Mouse (Mus musculus) intestine, embryonic 14.5 days (tissue): ENCODE results near the gene Shroom2. TPM values are rescaled to one million over a fixed set of nuclear protein-coding genes. Genes with fewer than 3 reads are reported as not detected.

ENCODE experiments used
- ATAC-seq: fragments of 200-750 bp; cut with Nextera tagmentation; replicated peaks from 2 replicates; pipeline ENCODE4 v1.8.0; 2017; ENCODE audit warnings: low read depth, moderate number of reproducible peaks, moderate TSS enrichment, moderate library complexity; ENCODE audit not compliant: low FRiP score, low TSS enrichment
- DNase-seq: peaks from one replicate; pipeline ENCODE4 v3.0.0-alpha.2; 2018; ENCODE audit warnings: low spot score
- H3K27ac ChIP-seq: fragments of 300-500 bp; sonication (generic); 2 replicates; pipeline ENCODE4 v1.5.1; 2014; ENCODE audit warnings: low read depth, mild to moderate bottlenecking, control low read depth
- H3K27me3 ChIP-seq: fragments of 300-500 bp; sonication (generic); replicated peaks from 2 replicates; pipeline ENCODE4 v1.6.1; 2014; ENCODE audit warnings: low read length, control low read depth; ENCODE audit not compliant: control insufficient read depth, insufficient read depth
- H3K36me3 ChIP-seq: fragments of 300-500 bp; sonication (generic); 2 replicates; pipeline ENCODE4 v1.6.1; 2014; ENCODE audit warnings: low read length, control low read depth; ENCODE audit not compliant: control insufficient read depth, insufficient read depth
- H3K4me1 ChIP-seq: fragments of 300-500 bp; sonication (generic); replicated peaks from 2 replicates; pipeline ENCODE4 v1.6.1; 2014; ENCODE audit warnings: low read length, control low read depth, mixed read lengths; ENCODE audit not compliant: control insufficient read depth, insufficient read depth
- H3K4me2 ChIP-seq: fragments of 300-500 bp; sonication (generic); 2 replicates; pipeline ENCODE4 v1.6.1; 2014; ENCODE audit warnings: low read length
- H3K4me3 ChIP-seq: fragments of 300-500 bp; sonication (generic); 2 replicates; pipeline ENCODE4 v1.5.1; 2014; ENCODE audit warnings: low read depth, low read length, control low read depth, mixed read lengths
- H3K9ac ChIP-seq: fragments of 300-500 bp; sonication (generic); 2 replicates; pipeline ENCODE4 v1.6.1; 2014; ENCODE audit warnings: mild to moderate bottlenecking, low read length
- H3K9me3 ChIP-seq: fragments of 300-500 bp; sonication (generic); 2 replicates; pipeline ENCODE4 v1.6.1; 2016; ENCODE audit warnings: low read length, control low read depth; ENCODE audit not compliant: control insufficient read depth
- WGBS: fragments of 180-500 bp; shearing (Covaris S2); extraction: QIAGEN DNeasy Blood & Tissue Kit; methylation state at CpG from one replicate; pipeline ENCODE4 v1.1.7; 2014; 5-methylcytosine and 5-hydroxymethylcytosine counted together
- polyA plus RNA-seq: library from polyadenylated mRNA; unstranded; fragments of >200 nt; fragmentation: Nextera tagmentation; extraction: Ambion mirVana; gene quantifications from 2 replicates; pipeline ENCODE4 v1.2.1, GENCODE M21; 2014

The Shroom2 gene
- polyA plus RNA-seq: 8.1 and 8.7 TPM in 2 replicates

- peak within 1 kb of the TSS; percentile 51 for H3K4me2 ChIP-seq
- no peaks in the 10 kb centered on the region for H3K9me3 ChIP-seq
- H3K9ac ChIP-seq: peak within 1 kb of the TSS; percentile 64
- 16% methylated on average over 34 of the region's 55 CpGs for WGBS
- H3K36me3 ChIP-seq: no peaks in the 10 kb centered on the region
- H3K27me3 ChIP-seq: peaks cover 7% of the 10 kb centered on the region; the same call in 1 of the 2 replicates
- DNase-seq (peak; percentile 65), ATAC-seq (peak; percentile 85)
- H3K27ac ChIP-seq: peak within 1 kb of the TSS; percentile 54; the same call in 1 of the 2 replicates
- H3K4me3 ChIP-seq: peak within 1 kb of the TSS; percentile 59
- H3K4me1 ChIP-seq: no peaks in the 10 kb centered on the region
Observed at GRCm38 (mm10) chrX:152768891-152769599, at the start of gene Shroom2. TSS of gene Shroom2 (minus strand) at chrX:152769465.

DNA sequence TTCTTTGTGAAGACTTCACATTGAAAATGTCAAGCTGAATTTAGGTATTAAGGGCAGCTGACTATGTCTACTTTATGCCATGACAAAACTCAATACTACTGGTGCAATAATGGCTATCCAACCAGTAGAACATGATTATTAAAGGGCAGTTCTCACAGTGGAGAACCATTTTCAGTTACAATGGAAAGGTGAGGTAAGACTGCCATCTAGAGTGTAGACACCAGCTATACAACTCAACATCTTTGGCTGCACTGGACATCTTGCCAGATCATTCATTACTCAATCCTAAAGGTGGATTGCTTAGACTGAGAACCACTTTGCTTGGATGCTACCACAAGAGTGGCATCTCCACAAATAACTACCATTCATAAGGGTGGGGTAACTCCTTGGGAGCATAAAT lies 49.7 kb upstream of the Shroom2 start:
- H3K4me2 ChIP-seq: no peak overlapping the region
- H3K27me3 ChIP-seq: no peaks in the 10 kb centered on the region
- no peak overlapping the region for H3K9ac ChIP-seq
- H3K4me3 ChIP-seq: no peak overlapping the region
- H3K27ac ChIP-seq: no peak overlapping the region
- no peak for ATAC-seq
- no peaks in the 10 kb centered on the region for H3K9me3 ChIP-seq
- no peaks in the 10 kb centered on the region for H3K4me1 ChIP-seq
- no peaks in the 10 kb centered on the region for H3K36me3 ChIP-seq
- DNase-seq: no peak

- H3K36me3 ChIP-seq: no peaks in the 10 kb centered on the region
- H3K4me1 ChIP-seq: no peaks in the 10 kb centered on the region
- no peak for ATAC-seq
- DNase-seq: no peak
- 73% methylated on average over 3 of the region's 3 CpGs for WGBS
- H3K9me3 ChIP-seq: no peaks in the 10 kb centered on the region
- H3K4me3 ChIP-seq: no peak overlapping the region
- no peak overlapping the region for H3K9ac ChIP-seq
- no peaks in the 10 kb centered on the region for H3K27me3 ChIP-seq
- H3K27ac ChIP-seq: no peak overlapping the region
- no peak overlapping the region for H3K4me2 ChIP-seq
Observed at GRCm38 (mm10) chrX:152813339-152813738, 44.1 kb upstream of the Shroom2 start.

GRCm38 (mm10) chrX:152805317-152805716 lies 36.1 kb upstream of the Shroom2 start:
- DNase-seq (no peak), ATAC-seq (no peak)
- Histone ChIP-seq H3K4me1 (no peaks in the 10 kb centered on the region), H3K36me3 (no peaks in the 10 kb centered on the region), H3K4me2 (no peak overlapping the region), H3K27ac (no peak overlapping the region), H3K9me3 (no peaks in the 10 kb centered on the region), H3K9ac (no peak overlapping the region), H3K4me3 (no peak overlapping the region), H3K27me3 (no peaks in the 10 kb centered on the region)

GRCm38 (mm10) chrX:152788611-152789010 lies 19.3 kb upstream of the Shroom2 start:
- DNase-seq: no peak
- H3K36me3 ChIP-seq: no peaks in the 10 kb centered on the region
- no peak for ATAC-seq
- 0 out of 2 replicates have a peak, but pooled peaks cover 2% of the 10 kb centered on the region for H3K27me3 ChIP-seq
- WGBS: 61% methylated on average over 2 of the region's 2 CpGs
- no peak overlapping the region for H3K4me2 ChIP-seq
- H3K9ac ChIP-seq: no peak overlapping the region
- H3K4me3 ChIP-seq: no peak overlapping the region
- H3K4me1 ChIP-seq: no peaks in the 10 kb centered on the region
- no peaks in the 10 kb centered on the region for H3K9me3 ChIP-seq
- no peak overlapping the region for H3K27ac ChIP-seq

DNA sequence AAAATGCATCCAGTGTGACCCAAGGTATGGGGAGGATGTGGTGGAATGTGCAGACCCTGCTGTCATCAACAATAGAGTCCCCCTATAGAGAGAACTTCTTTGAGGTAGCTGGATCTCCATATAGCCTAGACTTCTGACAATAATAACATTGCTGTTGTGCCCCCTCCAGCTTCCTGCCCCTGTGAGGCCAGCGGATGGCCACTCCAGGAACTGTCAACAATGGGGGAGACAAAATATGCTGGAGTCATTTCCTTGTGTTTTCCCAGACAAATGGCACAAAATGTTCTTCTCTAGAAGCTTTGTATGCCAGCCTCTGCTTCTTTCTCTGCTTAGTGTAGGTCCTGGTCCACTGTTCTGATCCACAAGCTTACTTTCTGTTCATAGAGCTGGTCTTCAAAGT lies 18.9 kb upstream of the Shroom2 start:
- H3K27ac ChIP-seq: no peak overlapping the region
- no peak for DNase-seq
- 53% methylated on average over 1 of the region's 1 CpGs for WGBS
- no peaks in the 10 kb centered on the region for H3K4me1 ChIP-seq
- ATAC-seq: no peak
- H3K36me3 ChIP-seq: no peaks in the 10 kb centered on the region
- no peaks in the 10 kb centered on the region for H3K9me3 ChIP-seq
- H3K4me2 ChIP-seq: no peak overlapping the region
- H3K4me3 ChIP-seq: no peak overlapping the region
- no peak overlapping the region for H3K9ac ChIP-seq
- H3K27me3 ChIP-seq: peaks cover 5% of the 10 kb centered on the region; the same call in 1 of the 2 replicates

- 14% methylated on average over 26 of the region's 26 CpGs for WGBS
- ATAC-seq: no peak
- H3K4me3 ChIP-seq: peak within 1 kb of the TSS; percentile 13; the same call in 1 of the 2 replicates
Observed at GRCm38 (mm10) chrX:152781720-152782403, 12.6 kb upstream of the Shroom2 start, which contains the start of gene Gpr143. TSS of gene Gpr143 (plus strand) at chrX:152781921.

DNA sequence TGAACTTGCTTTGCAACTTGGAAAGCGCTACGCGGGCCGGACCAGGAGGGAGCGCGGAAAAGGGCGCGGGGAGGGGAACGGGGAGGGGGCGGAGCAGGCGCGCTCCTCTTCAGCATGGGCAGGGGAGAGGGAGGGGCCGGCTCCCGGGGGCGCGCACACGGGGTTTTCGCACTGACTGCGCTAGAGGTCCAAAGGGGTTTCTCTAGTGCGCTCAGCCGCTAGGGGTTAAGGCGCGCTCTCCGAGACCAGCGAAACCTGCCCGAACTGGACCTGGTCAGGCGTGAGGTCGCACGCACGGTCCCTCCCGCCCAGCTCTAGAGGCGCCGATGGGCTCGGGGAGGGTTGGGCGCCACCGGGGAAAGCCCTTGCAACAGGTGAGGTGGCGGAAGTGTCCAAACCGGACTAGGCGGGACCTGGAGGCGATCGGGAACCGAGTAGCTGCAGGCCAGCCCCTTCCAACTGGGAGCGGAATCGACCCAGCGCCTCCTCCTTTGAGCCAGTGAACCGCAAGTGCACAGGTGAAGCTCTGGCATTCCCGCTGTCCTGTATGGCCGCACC lies 414 bp upstream of the Shroom2 start:
- ATAC-seq (peak; percentile 92), DNase-seq (peak; percentile 84)
- Histone ChIP-seq H3K36me3 (no peaks in the 10 kb centered on the region), H3K4me2 (peak overlapping the region; percentile 51), H3K4me1 (no peaks in the 10 kb centered on the region), H3K4me3 (peak overlapping the region; percentile 59), H3K27ac (peak overlapping the region; percentile 54; the same call in 1 of the 2 replicates), H3K27me3 (peaks cover 7% of the 10 kb centered on the region; the same call in 1 of the 2 replicates), H3K9me3 (no peaks in the 10 kb centered on the region), H3K9ac (peak overlapping the region; percentile 64)
- WGBS: 9% methylated on average over 30 of the region's 48 CpGs

More at GRCm38 (mm10) chrX:152781720-152782403, 12.6 kb upstream of the Shroom2 start, which contains the start of gene Gpr143:
- Histone ChIP-seq H3K4me2 (peak within 1 kb of the TSS; percentile 42), H3K27me3 (peaks cover 18% of the 10 kb centered on the region), H3K27ac (no peak within 1 kb of the TSS), H3K36me3 (no peaks in the 10 kb centered on the region), H3K4me1 (no peaks in the 10 kb centered on the region), H3K9ac (no peak within 1 kb of the TSS), H3K9me3 (no peaks in the 10 kb centered on the region)
- DNase-seq: no peak
